Mouse (Mus musculus) retina, postnatal 1 day (tissue): ENCODE results near the gene Cyp11a1.

ENCODE experiments used
- DNase-seq: peaks from one replicate; pipeline ENCODE4 v3.0.0-alpha.2; 2012

Gene Cyp11a1

GRCm38 (mm10) chr9:57972776-57973439 lies 33.3 kb upstream of the Cyp11a1 start:
- DNase-seq: no peak

- DNase-seq: no peak
These were observed 32.7 kb upstream of the Cyp11a1 start for GRCm38 (mm10) chr9:57973440-57974066.

- DNase-seq: no peak
These were observed 32.0 kb upstream of the Cyp11a1 start for GRCm38 (mm10) chr9:57974221-57974620.

GRCm38 (mm10) chr9:57975200-57975821 lies 30.9 kb upstream of the Cyp11a1 start:
- DNase-seq: no peak

GRCm38 (mm10) chr9:57978025-57978424 lies 28.2 kb upstream of the Cyp11a1 start:
- no peak for DNase-seq

GRCm38 (mm10) chr9:57978858-57979257 lies 27.4 kb upstream of the Cyp11a1 start:
- no peak for DNase-seq

- no peak for DNase-seq
These were observed 25.6 kb upstream of the Cyp11a1 start for GRCm38 (mm10) chr9:57980570-57980969.

- no peak for DNase-seq
These were observed 20.9 kb upstream of the Cyp11a1 start for GRCm38 (mm10) chr9:57985304-57985703.

GRCm38 (mm10) chr9:57986293-57986692 lies 19.9 kb upstream of the Cyp11a1 start:
- DNase-seq: peak; percentile 72

- no peak for DNase-seq
These were observed 18.1 kb upstream of the Cyp11a1 start for GRCm38 (mm10) chr9:57988098-57988497.

- DNase-seq: no peak
These were observed 16.9 kb upstream of the Cyp11a1 start for GRCm38 (mm10) chr9:57989309-57989708.

- DNase-seq: peak; percentile 73
These were observed 15.6 kb upstream of the Cyp11a1 start for GRCm38 (mm10) chr9:57990438-57991110.

GRCm38 (mm10) chr9:57992060-57992459 lies 14.2 kb upstream of the Cyp11a1 start:
- DNase-seq: no peak

- DNase-seq: peak; percentile 48
These were observed 13.2 kb upstream of the Cyp11a1 start for GRCm38 (mm10) chr9:57992781-57993591.

- DNase-seq: peak; percentile 81
These were observed 10.9 kb upstream of the Cyp11a1 start for GRCm38 (mm10) chr9:57995282-57995681.

GRCm38 (mm10) chr9:57997511-57998031 lies 8.6 kb upstream of the Cyp11a1 start:
- DNase-seq: peak; percentile 63

GRCm38 (mm10) chr9:57998032-57998659 lies 8.1 kb upstream of the Cyp11a1 start:
- peak; percentile 82 for DNase-seq

- no peak for DNase-seq
These were observed 7.5 kb upstream of the Cyp11a1 start for GRCm38 (mm10) chr9:57998685-57999084.

- DNase-seq: no peak
These were observed 6.5 kb upstream of the Cyp11a1 start for GRCm38 (mm10) chr9:57999676-58000075.

GRCm38 (mm10) chr9:58003272-58003671 lies 2.9 kb upstream of the Cyp11a1 start:
- no peak for DNase-seq

GRCm38 (mm10) chr9:58008336-58009014 lies 2.3 kb downstream of the Cyp11a1 start:
- no peak for DNase-seq
